Mouse (Mus musculus): ENCODE results near the gene Ccnyl1. TPM values are rescaled to one million over a fixed set of nuclear protein-coding genes. Genes with fewer than 3 reads are reported as not detected.

The Ccnyl1 gene
- polyA plus RNA-seq, 1 experiment from 2014 or later, result 6.5 TPM

DNA sequence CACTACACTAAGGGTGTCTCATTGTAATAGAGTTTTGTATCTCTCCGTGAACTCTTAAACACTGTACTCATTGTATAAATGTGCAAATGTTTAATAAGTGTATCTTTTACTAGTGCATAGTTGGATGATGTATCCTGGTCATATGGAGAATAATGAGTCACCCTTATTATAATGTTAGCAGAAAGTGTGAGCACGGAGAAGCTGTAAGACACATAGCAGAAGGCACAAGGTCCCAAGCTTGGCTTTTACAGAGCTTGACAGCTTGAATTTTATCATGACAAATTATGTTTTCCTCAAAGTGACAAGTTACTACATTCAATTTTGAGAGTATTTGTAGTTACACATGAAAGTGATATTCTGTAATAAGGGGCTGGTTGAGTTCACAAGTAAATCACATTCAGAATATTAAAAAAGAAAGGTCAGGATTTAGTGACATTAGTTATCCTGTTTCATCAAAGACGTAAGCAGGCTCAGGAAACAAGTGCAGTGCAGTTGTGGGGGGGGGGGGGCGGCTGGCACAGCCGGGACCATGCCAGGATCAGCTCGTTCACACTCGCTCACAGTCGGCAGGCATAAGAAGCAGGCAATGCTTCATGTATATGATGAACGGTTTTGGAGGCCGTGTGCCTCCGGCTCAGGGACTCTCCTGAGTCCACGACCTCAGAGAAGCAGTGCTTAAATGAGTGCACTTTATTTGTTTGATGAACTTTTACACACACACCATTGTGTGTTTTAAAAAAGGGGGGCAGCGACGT is 21.9 kb downstream of the Ccnyl1 start:
- H3K9me3 ChIP-seq (replicated peaks), result no peaks in the 10 kb centered on the region
- peaks cover 41% of the 10 kb centered on the region for H3K36me3 ChIP-seq
- no peaks in the 10 kb centered on the region for H3K27me3 ChIP-seq (ENCODE audit: low read depth, poor library complexity, severe bottlenecking)
- no peak for DNase-seq (ENCODE audit: low spot score)
- no peak overlapping the region for H3K27ac ChIP-seq (replicated peaks)
- WGBS, result 92% methylated on average over 14 of the region's 14 CpGs
- H3K4me3 ChIP-seq, result no peak overlapping the region
- no peaks in the 10 kb centered on the region for H3K4me1 ChIP-seq

DNA sequence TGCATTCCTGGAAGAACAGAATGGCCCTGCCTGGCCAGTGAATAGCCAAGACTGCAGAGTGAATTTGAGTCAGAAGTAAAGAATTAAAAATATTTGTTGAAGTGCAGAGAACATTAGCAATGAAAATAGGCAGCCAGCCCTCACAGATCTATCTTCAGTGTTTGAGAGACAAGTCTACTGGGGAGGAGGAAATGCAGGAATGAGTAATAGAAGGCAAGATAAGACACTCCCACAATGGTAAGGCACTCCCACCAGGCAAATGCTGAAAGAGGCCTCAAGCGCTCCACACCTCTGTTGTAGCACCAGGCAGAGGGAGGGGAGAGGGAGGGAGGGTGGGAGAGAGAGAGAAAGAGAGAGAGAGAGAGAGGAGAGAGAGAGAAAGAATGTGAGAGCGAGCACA is 25.2 kb downstream of the Ccnyl1 start:
- H3K27me3 ChIP-seq (ENCODE audit: low read depth, poor library complexity, severe bottlenecking), result no peaks in the 10 kb centered on the region
- no peaks in the 10 kb centered on the region for H3K9me3 ChIP-seq (replicated peaks)
- no peaks in the 10 kb centered on the region for H3K4me1 ChIP-seq
- H3K27ac ChIP-seq (replicated peaks), result no peak overlapping the region
- peaks cover 59% of the 10 kb centered on the region for H3K36me3 ChIP-seq
- no peak overlapping the region for H3K4me3 ChIP-seq
- DNase-seq (ENCODE audit: low spot score), result no peak
- WGBS, result 85% methylated on average over 2 of the region's 2 CpGs

- H3K36me3 ChIP-seq, result peaks cover 70% of the 10 kb centered on the region
- 93% methylated on average over 7 of the region's 7 CpGs for WGBS
- H3K27ac ChIP-seq (replicated peaks), result no peak overlapping the region
- no peaks in the 10 kb centered on the region for H3K9me3 ChIP-seq (replicated peaks)
- H3K27me3 ChIP-seq (ENCODE audit: low read depth, poor library complexity, severe bottlenecking), result no peaks in the 10 kb centered on the region
- no peak for DNase-seq (ENCODE audit: low spot score)
- H3K4me3 ChIP-seq, result no peak overlapping the region
- H3K4me1 ChIP-seq, result peaks cover 6% of the 10 kb centered on the region; the same call in 1 of the 2 replicates
These were observed 26.5 kb downstream of the Ccnyl1 start for GRCm38 (mm10) chr1:64716589-64717304.

DNA sequence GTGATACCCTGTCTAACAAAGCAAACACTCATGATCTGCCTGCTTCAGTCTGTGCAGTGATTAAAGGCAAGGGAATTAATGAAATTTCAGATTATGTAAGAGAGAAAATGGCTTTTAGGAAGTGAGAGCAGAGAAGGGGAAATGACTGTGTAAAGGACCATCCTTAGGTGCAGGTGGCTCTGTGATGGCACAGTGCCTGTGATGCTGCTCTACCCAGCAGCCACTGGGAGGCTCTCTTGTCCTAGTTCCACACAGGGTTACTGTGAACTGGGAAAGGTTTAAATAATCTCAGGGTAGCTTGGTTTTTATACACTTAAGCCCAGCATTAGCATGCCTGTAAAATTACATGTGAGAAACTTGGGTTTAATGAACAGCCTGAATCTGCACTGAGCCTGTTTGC is 27.2 kb downstream of the Ccnyl1 start:
- Histone ChIP-seq H3K4me3 (no peak overlapping the region), H3K4me1 (peaks cover 6% of the 10 kb centered on the region; the same call in 1 of the 2 replicates), H3K36me3 (peaks cover 77% of the 10 kb centered on the region), H3K27me3 (ENCODE audit: low read depth, poor library complexity, severe bottlenecking) (no peaks in the 10 kb centered on the region), H3K9me3 (replicated peaks) (no peaks in the 10 kb centered on the region), H3K27ac (replicated peaks) (no peak overlapping the region)
- DNase-seq (ENCODE audit: low spot score), result no peak

GRCm38 (mm10) chr1:64721034-64721587 is 30.9 kb downstream of the Ccnyl1 start:
- Histone ChIP-seq H3K27ac (replicated peaks) (no peak overlapping the region), H3K27me3 (ENCODE audit: low read depth, poor library complexity, severe bottlenecking) (no peaks in the 10 kb centered on the region), H3K4me1 (peaks cover 6% of the 10 kb centered on the region; the same call in 1 of the 2 replicates), H3K36me3 (peaks cover 73% of the 10 kb centered on the region), H3K4me3 (no peak overlapping the region), H3K9me3 (replicated peaks) (no peaks in the 10 kb centered on the region)
- no peak for DNase-seq (ENCODE audit: low spot score)
- 81% methylated on average over 10 of the region's 10 CpGs for WGBS

- Histone ChIP-seq H3K36me3 (peaks cover 8% of the 10 kb centered on the region), H3K4me3 (no peak overlapping the region), H3K27me3 (ENCODE audit: low read depth, poor library complexity, severe bottlenecking) (peaks cover 39% of the 10 kb centered on the region), H3K9me3 (replicated peaks) (no peaks in the 10 kb centered on the region), H3K4me1 (peaks cover 35% of the 10 kb centered on the region), H3K27ac (replicated peaks) (no peak overlapping the region)
- no peak for DNase-seq (ENCODE audit: low spot score)
- 69% methylated on average over 4 of the region's 4 CpGs for whole genome bisulfite sequencing
These were observed 39.8 kb downstream of the Ccnyl1 start for GRCm38 (mm10) chr1:64730046-64730445.

DNA sequence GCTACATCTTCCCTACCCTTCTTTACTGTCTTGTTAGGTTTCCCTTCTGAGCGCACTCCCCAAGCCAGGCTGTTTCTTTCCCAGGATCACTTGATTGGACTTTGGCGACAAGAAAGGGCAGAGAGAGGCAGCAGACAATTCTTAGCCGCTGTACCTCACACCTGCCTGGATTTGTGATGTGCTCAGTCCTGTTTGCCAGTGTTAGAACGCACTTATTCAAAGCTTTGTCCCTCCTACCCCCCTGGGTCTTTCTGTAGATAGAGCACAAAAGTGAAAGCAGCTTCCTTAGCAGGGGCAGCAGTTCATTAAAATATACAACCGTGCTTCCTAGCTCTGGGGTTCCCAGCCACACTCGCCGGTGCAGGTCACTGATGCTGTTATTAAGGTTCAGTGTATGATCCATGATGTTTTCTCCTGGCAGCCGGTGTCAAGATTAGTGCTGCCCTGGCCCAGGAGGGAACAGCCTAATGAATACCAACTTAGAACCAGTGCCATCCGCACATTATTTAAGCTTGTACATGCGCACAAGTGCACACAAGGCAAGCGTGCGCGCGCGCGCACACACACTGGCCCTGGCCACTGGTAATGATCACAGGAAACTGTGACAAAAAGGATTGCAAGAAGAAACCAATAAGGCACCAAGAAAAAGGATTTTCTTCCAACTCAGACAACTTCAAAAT is 41.2 kb downstream of the Ccnyl1 start:
- no peak for DNase-seq (ENCODE audit: low spot score)
- peaks cover 49% of the 10 kb centered on the region for H3K4me1 ChIP-seq
- no peaks in the 10 kb centered on the region for H3K36me3 ChIP-seq
- H3K4me3 ChIP-seq, result no peak overlapping the region
- peaks cover 54% of the 10 kb centered on the region for H3K27me3 ChIP-seq (ENCODE audit: low read depth, poor library complexity, severe bottlenecking)
- WGBS, result 69% methylated on average over 16 of the region's 16 CpGs
- no peaks in the 10 kb centered on the region for H3K9me3 ChIP-seq (replicated peaks)
- H3K27ac ChIP-seq (replicated peaks), result no peak overlapping the region

DNA sequence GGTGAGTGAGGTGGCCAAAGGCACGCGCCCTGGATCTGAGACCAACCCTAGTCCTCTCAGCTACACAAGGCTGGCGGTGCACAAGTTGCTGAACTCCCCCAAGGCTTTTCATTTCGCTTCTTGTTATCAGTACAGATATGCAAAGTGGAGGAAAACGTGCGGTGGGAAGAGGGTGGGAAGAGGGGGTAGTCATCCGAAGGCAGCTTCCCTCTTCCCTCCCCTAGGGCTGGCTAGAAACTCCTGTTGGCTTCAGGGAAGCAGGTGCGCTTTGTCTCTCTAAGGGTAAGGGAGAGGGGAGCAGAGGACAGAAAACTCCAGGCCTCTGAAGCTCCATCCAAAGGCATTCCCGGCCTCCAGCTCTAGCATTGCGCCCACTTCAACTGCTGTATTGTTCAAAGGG is 41.9 kb downstream of the Ccnyl1 start:
- H3K27me3 ChIP-seq (ENCODE audit: low read depth, poor library complexity, severe bottlenecking), result peaks cover 61% of the 10 kb centered on the region
- H3K4me3 ChIP-seq, result no peak overlapping the region
- no peak overlapping the region for H3K27ac ChIP-seq (replicated peaks)
- 34% methylated on average over 10 of the region's 10 CpGs for WGBS
- no peaks in the 10 kb centered on the region for H3K36me3 ChIP-seq
- DNase-seq (ENCODE audit: low spot score), result no peak
- H3K9me3 ChIP-seq (replicated peaks), result no peaks in the 10 kb centered on the region
- H3K4me1 ChIP-seq, result peaks cover 56% of the 10 kb centered on the region

GRCm38 (mm10) chr1:64732637-64733200 is 42.5 kb downstream of the Ccnyl1 start:
- 50% methylated on average over 7 of the region's 7 CpGs for WGBS
- peaks cover 64% of the 10 kb centered on the region for H3K27me3 ChIP-seq (ENCODE audit: low read depth, poor library complexity, severe bottlenecking)
- no peaks in the 10 kb centered on the region for H3K9me3 ChIP-seq (replicated peaks)
- H3K4me1 ChIP-seq, result peaks cover 61% of the 10 kb centered on the region
- no peak for DNase-seq (ENCODE audit: low spot score)
- H3K4me3 ChIP-seq, result no peak overlapping the region
- H3K36me3 ChIP-seq, result no peaks in the 10 kb centered on the region
- H3K27ac ChIP-seq (replicated peaks), result no peak overlapping the region

- no peaks in the 10 kb centered on the region for H3K9me3 ChIP-seq (replicated peaks)
- 0 out of 2 replicates have a peak overlapping the region, but pooled peaks have one; percentile 13 for H3K27ac ChIP-seq (replicated peaks)
- WGBS, result 11% methylated on average over 11 of the region's 11 CpGs
- H3K27me3 ChIP-seq (ENCODE audit: low read depth, poor library complexity, severe bottlenecking), result peaks cover 70% of the 10 kb centered on the region
- no peaks in the 10 kb centered on the region for H3K36me3 ChIP-seq
- peak overlapping the region; percentile 29 for H3K4me3 ChIP-seq
- H3K4me1 ChIP-seq, result peaks cover 69% of the 10 kb centered on the region
- peak; percentile 22 for DNase-seq (ENCODE audit: low spot score)
These were observed 43.4 kb downstream of the Ccnyl1 start for GRCm38 (mm10) chr1:64733453-64734245.

DNA sequence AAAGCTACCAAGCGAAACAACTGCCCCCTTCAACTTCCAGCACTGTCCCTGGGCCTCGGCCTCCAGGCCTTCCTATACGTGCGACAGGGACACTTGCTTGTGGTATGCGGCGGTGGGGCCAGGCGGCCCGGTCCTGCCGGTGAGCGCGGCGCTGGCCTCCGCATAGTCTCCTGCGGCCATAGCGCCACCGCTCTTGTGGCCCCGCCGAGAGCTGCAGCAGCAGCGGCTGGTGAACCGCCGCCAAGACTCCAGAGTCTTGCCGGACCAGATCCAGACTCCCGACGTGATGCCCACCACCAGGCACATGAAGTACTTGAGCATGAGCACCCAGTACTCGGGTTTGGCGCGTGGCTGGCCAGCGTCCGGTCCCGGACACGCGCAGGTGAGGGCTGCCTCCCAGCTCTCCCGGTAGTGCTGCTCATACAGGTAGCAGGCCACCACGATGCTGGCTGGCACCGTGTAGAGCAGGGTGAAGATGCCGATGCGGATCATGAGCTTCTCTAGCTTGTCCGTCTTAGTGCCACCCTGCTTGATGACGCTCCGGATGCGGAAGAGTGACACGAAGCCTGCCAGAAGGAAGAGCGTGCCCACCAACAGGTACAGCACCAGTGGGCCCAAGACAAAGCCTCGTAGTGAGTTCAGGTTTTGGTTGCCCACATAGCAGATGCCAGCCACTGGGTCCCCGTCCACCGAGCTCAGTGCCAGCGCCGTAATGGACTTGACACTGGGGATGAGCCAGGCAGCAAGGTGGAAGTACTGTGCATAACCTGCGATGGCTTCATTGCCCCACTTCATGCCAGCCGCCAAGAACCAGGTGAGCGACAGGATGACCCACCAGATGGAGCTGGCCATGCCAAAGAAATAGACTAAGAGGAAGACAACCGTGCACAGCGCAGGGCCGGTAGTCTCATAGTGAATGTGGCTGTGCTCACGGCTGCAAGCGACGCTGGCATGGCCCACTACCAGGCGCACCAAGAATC is 44.8 kb downstream of the Ccnyl1 start:
- H3K4me1 ChIP-seq, result peaks cover 76% of the 10 kb centered on the region
- peak; percentile 62 for DNase-seq (ENCODE audit: low spot score)
- WGBS, result 37% methylated on average over 58 of the region's 58 CpGs
- H3K27me3 ChIP-seq (ENCODE audit: low read depth, poor library complexity, severe bottlenecking), result peaks cover 84% of the 10 kb centered on the region
- no peaks in the 10 kb centered on the region for H3K9me3 ChIP-seq (replicated peaks)
- H3K36me3 ChIP-seq, result no peaks in the 10 kb centered on the region
- H3K4me3 ChIP-seq, result peak overlapping the region; percentile 71
- H3K27ac ChIP-seq (replicated peaks), result no peak overlapping the region; the same call in 1 of the 2 replicates

All from midbrain, embryonic 10.5 days (tissue).